Mouse (Mus musculus): ENCODE data around the gene Hoxd9. TPM values are rescaled to one million over a fixed set of nuclear protein-coding genes. Genes with fewer than 3 reads are reported as not detected.

The Hoxd9 gene
- polyA plus RNA-seq, 1 experiment: 0.31 TPM

- TF ChIP-seq CTCF (IDR thresholded peaks at IDR 0.05; ENCODE audit: borderline replicate concordance, control insufficient read depth, extremely low read depth, insufficient read depth, low read length, poor library complexity): no peak
- TF ChIP-seq POLR2A (IDR thresholded peaks at IDR 0.05; ENCODE audit: control insufficient read depth, extremely low read depth, insufficient read depth, low read length, poor library complexity): no peak
- H3K27me3 ChIP-seq (ENCODE audit: control insufficient read depth, insufficient read depth, low read length): peaks cover 20% of the 10 kb centered on the region
- H3K4me1 ChIP-seq (replicated peaks; ENCODE audit: control insufficient read depth, insufficient read depth, low read length): no peaks in the 10 kb centered on the region
- H3K36me3 ChIP-seq (ENCODE audit: control insufficient read depth, insufficient read depth, low read length): no peaks in the 10 kb centered on the region
- no peak within 1 kb of the TSS for H3K27ac ChIP-seq (ENCODE audit: control insufficient read depth, insufficient read depth, low read length)
- DNase-seq: no peak
- 5% methylated on average over 65 of the region's 65 CpGs for WGBS
- H3K4me3 ChIP-seq (ENCODE audit: control insufficient read depth, insufficient read depth, low read length): no peak within 1 kb of the TSS
Observed at GRCm38 (mm10) chr2:74711721-74712621, 14.4 kb downstream of the Hoxd9 start, which contains the start of the genes Hoxd3 and Hoxd4. Gene Hoxd3, plus strand, starts transcription at chr2:74711927. Gene Hoxd4, plus strand, starts transcription at chr2:74711929.

GRCm38 (mm10) chr2:74713239-74714150 lies 16.0 kb downstream of the Hoxd9 start:
- Histone ChIP-seq H3K36me3 (ENCODE audit: control insufficient read depth, insufficient read depth, low read length) (no peaks in the 10 kb centered on the region), H3K4me3 (ENCODE audit: control insufficient read depth, insufficient read depth, low read length) (no peak overlapping the region), H3K27ac (ENCODE audit: control insufficient read depth, insufficient read depth, low read length) (no peak overlapping the region), H3K4me1 (replicated peaks; ENCODE audit: control insufficient read depth, insufficient read depth, low read length) (no peaks in the 10 kb centered on the region), H3K27me3 (ENCODE audit: control insufficient read depth, insufficient read depth, low read length) (peaks cover 16% of the 10 kb centered on the region; the same call in 1 of the 2 replicates)
- no peak for DNase-seq
- WGBS: 29% methylated on average over 19 of the region's 19 CpGs
- no peak for TF ChIP-seq POLR2A (IDR thresholded peaks at IDR 0.05; ENCODE audit: control insufficient read depth, extremely low read depth, insufficient read depth, low read length, poor library complexity)
- TF ChIP-seq CTCF (IDR thresholded peaks at IDR 0.05; ENCODE audit: borderline replicate concordance, control insufficient read depth, extremely low read depth, insufficient read depth, low read length, poor library complexity): no peak

DNA sequence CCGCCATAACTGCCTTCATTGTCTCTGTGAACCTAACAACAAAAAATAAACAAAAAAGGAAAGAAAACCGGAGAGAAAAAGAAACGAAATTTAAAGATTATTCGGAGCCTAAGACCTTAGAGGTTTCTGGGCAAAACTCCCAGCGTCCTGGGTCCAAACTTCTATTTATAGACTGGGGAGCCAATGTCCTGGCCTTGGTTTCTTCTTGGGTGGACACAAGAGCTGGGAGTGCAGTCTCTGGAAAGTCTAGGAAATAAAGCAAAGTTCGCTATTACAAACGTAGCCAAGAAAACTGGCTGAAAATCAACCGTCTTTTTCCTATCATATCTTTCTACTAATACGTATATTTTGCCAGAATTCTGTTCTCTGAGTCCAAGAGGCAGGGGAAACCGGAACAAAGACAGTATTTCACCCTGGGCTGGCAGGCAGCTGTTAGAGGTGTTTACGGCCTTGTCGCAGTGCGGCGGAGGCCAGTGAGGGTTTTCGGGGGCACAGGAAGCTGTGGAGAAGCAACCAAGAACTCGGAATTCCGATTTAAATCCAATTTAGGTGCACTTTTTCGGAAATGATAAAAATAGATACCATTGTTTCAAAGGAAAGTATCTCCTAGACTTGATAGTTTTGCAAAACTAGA lies 16.7 kb downstream of the Hoxd9 start:
- no peaks in the 10 kb centered on the region for H3K4me1 ChIP-seq (replicated peaks; ENCODE audit: control insufficient read depth, insufficient read depth, low read length)
- no peak overlapping the region for H3K27ac ChIP-seq (ENCODE audit: control insufficient read depth, insufficient read depth, low read length)
- no peak overlapping the region for H3K4me3 ChIP-seq (ENCODE audit: control insufficient read depth, insufficient read depth, low read length)
- TF ChIP-seq CTCF (IDR thresholded peaks at IDR 0.05; ENCODE audit: borderline replicate concordance, control insufficient read depth, extremely low read depth, insufficient read depth, low read length, poor library complexity) (no peak), POLR2A (IDR thresholded peaks at IDR 0.05; ENCODE audit: control insufficient read depth, extremely low read depth, insufficient read depth, low read length, poor library complexity) (no peak)
- no peak for DNase-seq
- peaks cover 13% of the 10 kb centered on the region; the same call in 1 of the 2 replicates for H3K27me3 ChIP-seq (ENCODE audit: control insufficient read depth, insufficient read depth, low read length)
- WGBS: 13% methylated on average over 18 of the region's 18 CpGs
- no peaks in the 10 kb centered on the region for H3K36me3 ChIP-seq (ENCODE audit: control insufficient read depth, insufficient read depth, low read length)

DNA sequence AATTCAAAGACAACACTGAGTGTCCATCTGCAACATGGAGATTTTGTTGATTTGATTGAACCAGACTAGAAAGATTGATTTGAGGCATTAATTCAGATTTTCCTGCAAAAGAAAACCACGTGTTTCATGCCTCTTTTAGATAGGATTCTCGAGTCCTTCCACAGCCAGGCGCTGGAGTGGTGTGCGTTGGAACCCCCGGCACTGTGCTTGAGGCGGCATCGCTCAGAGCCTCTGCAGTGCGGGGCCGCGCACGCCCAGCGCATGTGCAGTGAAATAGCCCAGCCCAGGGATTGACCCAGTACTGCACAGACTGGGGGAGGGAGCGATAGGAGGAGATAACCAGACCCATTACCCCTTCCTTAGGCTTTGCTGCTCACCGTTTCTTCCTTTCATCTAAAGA lies 17.4 kb downstream of the Hoxd9 start:
- TF ChIP-seq CTCF (IDR thresholded peaks at IDR 0.05; ENCODE audit: borderline replicate concordance, control insufficient read depth, extremely low read depth, insufficient read depth, low read length, poor library complexity) (no peak), POLR2A (IDR thresholded peaks at IDR 0.05; ENCODE audit: control insufficient read depth, extremely low read depth, insufficient read depth, low read length, poor library complexity) (no peak)
- no peaks in the 10 kb centered on the region for H3K4me1 ChIP-seq (replicated peaks; ENCODE audit: control insufficient read depth, insufficient read depth, low read length)
- no peak overlapping the region for H3K4me3 ChIP-seq (ENCODE audit: control insufficient read depth, insufficient read depth, low read length)
- H3K27me3 ChIP-seq (ENCODE audit: control insufficient read depth, insufficient read depth, low read length): peaks cover 13% of the 10 kb centered on the region; the same call in 1 of the 2 replicates
- WGBS: 9% methylated on average over 14 of the region's 14 CpGs
- H3K27ac ChIP-seq (ENCODE audit: control insufficient read depth, insufficient read depth, low read length): no peak overlapping the region
- no peak for DNase-seq
- H3K36me3 ChIP-seq (ENCODE audit: control insufficient read depth, insufficient read depth, low read length): no peaks in the 10 kb centered on the region

DNA sequence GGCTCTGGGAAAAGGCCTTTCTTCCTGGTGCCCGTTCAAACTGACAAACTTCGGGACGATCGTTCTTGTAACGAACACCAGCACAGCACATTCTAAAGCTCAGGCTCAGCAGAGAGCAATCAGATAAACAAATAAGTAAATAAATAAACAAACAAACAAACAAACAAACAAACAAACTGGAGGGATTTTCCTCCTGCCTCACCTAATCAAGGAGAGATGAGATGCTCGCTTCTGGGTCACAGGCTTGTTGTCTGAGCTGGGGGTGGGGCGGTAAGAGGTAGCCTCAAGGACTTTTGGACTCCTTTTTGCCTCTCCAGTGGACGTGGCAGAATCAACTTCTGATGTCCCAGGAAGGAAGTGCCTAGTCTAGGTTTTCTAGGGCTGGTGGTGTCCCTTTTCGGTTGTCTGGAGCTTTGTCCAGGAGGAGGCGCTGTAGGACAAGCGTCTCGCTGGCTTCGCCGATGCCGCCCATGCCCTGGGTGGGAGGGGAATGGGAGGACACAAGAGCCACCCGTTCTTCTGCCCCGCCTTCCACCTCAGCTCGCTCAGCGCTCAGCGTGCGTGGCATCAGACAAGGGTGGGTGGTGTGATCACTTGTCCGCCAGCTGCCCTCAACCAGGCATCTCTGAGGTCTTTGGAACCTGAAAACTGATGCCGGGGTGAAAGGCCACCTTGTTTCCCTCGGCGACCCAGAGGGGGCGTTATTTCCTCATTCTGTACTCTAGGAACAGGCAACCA lies 18.1 kb downstream of the Hoxd9 start:
- H3K27me3 ChIP-seq (ENCODE audit: control insufficient read depth, insufficient read depth, low read length): peaks cover 13% of the 10 kb centered on the region
- 5% methylated on average over 26 of the region's 26 CpGs for WGBS
- TF ChIP-seq CTCF (IDR thresholded peaks at IDR 0.05; ENCODE audit: borderline replicate concordance, control insufficient read depth, extremely low read depth, insufficient read depth, low read length, poor library complexity): peak; percentile 75; the same call in 1 of the 2 replicates
- TF ChIP-seq POLR2A (IDR thresholded peaks at IDR 0.05; ENCODE audit: control insufficient read depth, extremely low read depth, insufficient read depth, low read length, poor library complexity): no peak
- DNase-seq: peak; percentile 75
- H3K4me1 ChIP-seq (replicated peaks; ENCODE audit: control insufficient read depth, insufficient read depth, low read length): no peaks in the 10 kb centered on the region
- no peaks in the 10 kb centered on the region for H3K36me3 ChIP-seq (ENCODE audit: control insufficient read depth, insufficient read depth, low read length)
- no peak overlapping the region for H3K27ac ChIP-seq (ENCODE audit: control insufficient read depth, insufficient read depth, low read length)
- no peak overlapping the region for H3K4me3 ChIP-seq (ENCODE audit: control insufficient read depth, insufficient read depth, low read length)

Data from thymus, adult 2 months (tissue).